Mouse (Mus musculus) v-Abl transformed pro-B cells (cell line): ENCODE measurements at regions not wholly inside any gene's neighbourhood (a gene's known extent, or its start where the extent isn't known, plus 50 kb on each side); places are given as distances from the start of the nearest gene placed in this dataset.

Source experiments
- in situ Hi-C, 2 experiments: fragments of 400-800 bp; cut with MboI; formaldehyde crosslinking; loops; one replicate each; pipeline ENCODE4 v1.15.1; 2025; ENCODE audit not compliant: unreplicated experiment in 2 of 2

DNA sequence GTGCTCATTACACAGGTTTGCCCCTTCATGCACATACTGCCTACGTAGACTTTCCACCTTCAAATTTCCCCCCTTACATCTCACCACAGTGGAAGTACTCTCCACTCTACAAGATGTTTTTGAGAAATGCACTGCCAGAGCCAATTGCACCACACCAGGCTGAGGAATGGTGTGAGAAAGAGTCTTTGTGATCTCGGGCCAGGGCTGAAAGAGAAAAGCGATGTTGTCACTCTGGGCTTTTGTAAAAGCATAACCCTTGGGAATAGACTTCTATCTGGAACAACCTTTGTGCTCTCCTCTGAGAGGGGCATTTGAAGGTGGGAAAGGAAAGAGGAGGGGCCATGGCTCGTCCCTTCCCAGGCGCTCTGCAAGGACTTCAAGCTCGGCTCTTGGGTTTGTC, 194.2 kb downstream of the Icos start:
- in situ Hi-C loops, result loop anchor here in 1 of 2 experiments (10.0 kb wide), 1 partner anchor 1823 kb away; no protein-coding TSS in a partner anchor

DNA sequence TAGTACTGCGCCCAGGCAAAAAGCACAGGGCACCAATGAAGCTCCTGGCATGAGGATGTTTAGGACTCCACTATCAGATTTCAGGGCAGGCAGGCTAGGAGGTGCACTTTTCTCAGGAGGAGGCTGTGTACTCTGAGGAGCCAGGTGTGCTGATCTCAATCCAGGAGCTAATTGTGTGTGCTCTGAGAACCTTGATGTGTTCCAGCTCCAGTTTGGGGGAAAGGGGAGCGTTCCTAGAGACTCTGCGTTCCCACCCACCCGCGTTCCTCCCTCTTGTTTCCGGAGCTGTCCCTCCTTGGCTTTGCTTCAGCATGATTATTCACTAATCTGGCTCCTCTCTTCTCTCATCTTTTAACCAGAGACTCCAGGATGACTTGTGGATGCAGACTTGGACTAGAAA, 195.2 kb downstream of the Icos start:
- in situ Hi-C loops, result loop anchor here in 1 of 2 experiments (10.0 kb wide), 1 partner anchor 1822 kb away; no protein-coding TSS in a partner anchor

DNA sequence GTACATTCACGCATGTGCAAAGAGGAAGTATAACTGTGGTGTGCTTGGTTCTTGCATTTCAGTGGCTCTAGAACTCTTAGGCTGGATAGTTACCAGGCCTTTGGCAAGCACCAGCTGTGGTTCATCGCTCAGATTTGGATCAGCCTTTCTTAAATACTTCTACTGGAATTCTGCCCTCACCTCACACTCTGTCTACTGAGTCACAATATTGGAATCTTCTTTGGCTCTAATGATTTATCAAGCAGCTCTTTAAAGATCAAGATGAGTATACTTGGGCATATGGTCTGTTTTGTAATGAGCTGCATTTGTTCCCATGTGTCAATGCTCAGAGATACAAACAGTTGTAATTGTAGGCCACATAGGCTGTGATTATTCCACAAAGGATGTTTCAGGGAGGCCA, 197.5 kb downstream of the Icos start:
- in situ Hi-C loops, result loop anchor here in 1 of 2 experiments (10.0 kb wide), 1 partner anchor 1820 kb away; no protein-coding TSS in a partner anchor

DNA sequence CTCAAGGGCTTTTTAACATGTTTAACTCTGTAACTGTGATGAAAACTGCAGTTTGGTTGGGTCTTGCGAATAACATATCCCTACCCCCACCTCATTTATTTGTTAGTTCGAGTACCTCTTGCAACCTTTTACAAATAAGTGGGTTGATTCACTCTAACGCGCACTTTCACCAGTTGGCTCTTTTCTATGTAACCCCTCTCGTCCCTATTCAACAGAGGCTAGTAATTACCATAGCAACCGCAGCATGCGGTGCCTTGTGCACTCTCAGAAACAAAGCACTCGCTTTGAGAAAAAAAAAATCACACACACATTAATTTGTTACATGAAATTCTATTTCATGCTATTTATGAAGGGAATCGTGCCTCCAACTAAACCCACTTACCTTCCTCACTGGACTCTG, 201.7 kb downstream of the Icos start:
- in situ Hi-C loops, result loop anchor here in 1 of 2 experiments (10.0 kb wide), 1 partner anchor 1815 kb away; no protein-coding TSS in a partner anchor

DNA sequence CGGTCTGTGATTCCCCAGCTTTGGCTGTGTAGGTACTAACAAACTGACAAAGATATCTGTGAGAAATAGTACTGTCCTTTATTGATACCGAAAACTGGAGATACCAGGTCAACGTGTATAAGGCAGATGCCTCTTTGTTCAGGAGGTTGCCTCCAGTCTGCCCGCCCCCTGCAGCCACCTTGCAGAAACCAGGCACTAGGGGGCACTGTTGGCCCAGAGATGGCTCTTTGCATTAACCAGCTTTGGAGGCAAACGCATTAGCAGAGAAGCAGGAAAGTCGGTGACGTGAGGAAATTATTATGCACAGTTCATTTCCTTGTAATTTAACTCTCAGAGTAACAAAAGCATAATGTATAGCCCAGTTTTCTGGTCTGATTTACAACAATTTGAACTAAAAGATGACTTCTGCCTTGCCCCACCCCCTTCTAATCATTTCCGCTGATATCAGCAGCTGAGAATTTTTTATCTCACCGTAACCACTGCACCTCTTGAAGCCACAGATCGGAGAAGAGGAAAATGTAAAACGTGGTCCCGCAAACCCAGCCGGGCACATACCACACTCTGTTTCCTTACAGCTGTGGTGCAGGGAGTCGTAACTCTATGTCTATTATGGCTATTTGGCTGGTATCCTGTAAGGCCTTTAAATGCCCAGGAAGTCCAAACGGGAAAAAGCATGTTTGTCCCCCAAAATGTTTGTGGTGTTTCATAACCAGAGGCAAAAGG, 203.5 kb downstream of the Icos start:
- in situ Hi-C loops, result loop anchor here in 1 of 2 experiments (10.0 kb wide), 1 partner anchor 1804 kb away; no protein-coding TSS in a partner anchor

DNA sequence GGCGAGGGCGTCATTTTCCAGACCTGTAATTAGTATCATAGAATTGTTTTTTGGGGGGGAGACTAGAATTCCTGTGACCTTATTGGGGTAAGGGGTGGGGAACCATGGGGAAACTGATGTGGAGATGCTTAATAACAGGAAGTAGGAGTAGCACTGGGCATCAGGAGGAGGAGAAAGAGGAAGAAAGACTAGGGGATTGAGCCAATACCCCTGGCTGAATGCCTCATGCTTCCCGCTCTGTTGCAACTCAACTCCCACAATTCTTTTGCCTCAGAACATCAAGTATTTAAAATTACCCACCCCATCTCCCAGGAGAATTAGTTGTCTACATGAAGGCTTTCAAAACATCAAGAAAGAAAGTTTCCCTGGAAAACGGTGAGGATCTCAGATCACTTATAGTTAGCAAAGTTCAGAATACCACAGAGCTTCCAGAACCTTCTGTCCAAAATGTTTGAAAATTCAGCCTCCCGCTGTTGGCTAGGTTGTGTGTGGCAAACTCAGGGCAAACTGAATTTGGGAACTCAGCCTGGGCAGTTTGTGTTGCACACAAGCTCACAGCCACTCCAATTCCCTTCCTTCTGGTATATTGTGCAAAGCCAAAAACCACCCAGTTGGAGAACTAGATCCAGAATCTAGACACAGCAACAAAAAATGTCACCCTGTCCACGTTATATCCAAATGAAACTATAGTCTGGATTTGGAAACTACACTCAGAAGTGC, 209.8 kb downstream of the Icos start:
- in situ Hi-C loops, result loop anchor here in 1 of 2 experiments (10.0 kb wide), 1 partner anchor 1797 kb away; no protein-coding TSS in a partner anchor

DNA sequence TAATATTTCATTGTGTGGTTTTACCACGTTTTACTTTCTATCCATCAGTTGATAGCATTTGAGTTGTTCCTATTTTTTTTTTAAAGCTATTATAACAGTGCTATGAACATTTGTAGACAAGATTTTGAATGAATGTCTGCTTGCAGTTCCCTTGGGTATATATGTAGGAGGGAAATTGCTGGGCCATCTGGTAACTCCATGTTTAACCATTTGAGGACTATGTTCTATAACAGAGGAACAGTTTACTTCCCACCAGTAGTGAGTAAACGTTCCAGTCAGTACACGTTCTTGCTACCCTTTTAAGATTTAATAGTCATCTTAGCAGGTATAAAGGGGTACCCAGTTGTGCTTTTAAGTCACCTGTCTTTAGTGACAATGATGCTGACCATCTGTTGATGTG, 213.2 kb downstream of the Icos start:
- in situ Hi-C loops, result no loop called here

DNA sequence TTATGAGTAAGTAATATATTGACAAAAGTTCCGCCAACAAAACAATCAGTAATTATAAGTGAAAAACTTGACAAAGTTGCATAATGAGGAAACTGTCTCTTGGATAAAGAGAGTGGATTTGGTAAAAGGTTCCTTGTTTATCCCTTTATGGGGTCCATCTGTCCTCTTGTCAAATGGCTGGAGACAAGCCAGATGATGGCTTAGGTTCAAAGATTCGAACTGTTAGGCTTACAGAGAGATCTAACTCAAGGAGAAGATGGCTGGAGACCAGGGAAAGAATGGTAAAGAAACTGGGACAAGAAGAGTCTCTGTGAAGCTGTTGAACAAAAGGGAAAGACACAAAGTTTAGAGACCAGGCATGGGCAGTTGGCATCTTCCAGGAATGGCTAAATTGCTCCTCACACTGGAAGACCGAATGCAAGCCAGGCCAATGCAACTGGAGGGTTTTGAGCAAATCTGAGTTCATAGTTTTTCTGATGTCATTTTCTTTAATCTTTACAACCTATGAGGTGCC, 220.9 kb downstream of the Icos start:
- in situ Hi-C loops, result no loop called here

DNA sequence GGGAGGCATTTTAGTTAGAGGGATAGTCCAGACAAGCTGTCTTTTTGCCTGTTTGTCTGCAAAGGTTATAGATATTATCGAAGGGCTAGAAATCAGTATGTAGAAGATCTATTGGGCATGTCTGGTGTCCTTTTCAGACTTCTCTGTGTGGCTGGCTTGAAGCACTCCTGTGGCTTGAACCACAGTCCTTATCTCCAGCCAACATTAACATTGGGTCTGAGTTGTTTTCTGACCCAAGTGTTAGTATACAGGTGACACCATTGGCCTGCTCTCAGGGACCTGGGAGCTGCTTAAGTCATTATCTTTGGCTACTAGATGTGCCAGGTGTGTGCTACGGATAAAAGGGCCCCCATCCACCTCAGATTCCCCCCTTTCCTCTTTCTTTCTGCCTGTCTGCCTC, 223.3 kb downstream of the Icos start:
- in situ Hi-C loops, result no loop called here

DNA sequence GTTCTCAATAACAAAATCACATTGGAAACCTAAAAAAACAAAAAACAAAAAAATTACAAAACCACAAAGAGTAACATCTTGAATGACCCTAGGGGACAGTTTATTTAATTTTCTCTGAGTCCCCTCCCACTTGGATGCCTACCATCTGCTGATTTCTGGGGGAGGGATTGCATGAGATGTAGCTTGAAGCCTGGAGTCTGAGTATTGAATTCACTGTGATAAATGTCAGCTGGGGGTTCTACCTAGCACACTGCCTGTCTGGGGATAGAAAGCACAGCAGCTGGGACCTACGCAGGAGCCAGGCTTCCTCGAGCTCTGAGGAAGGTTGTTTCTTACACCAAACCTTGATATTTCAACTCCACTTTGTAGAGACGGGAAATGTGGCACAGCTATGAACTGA, 224.4 kb downstream of the Icos start:
- in situ Hi-C loops, result no loop called here

DNA sequence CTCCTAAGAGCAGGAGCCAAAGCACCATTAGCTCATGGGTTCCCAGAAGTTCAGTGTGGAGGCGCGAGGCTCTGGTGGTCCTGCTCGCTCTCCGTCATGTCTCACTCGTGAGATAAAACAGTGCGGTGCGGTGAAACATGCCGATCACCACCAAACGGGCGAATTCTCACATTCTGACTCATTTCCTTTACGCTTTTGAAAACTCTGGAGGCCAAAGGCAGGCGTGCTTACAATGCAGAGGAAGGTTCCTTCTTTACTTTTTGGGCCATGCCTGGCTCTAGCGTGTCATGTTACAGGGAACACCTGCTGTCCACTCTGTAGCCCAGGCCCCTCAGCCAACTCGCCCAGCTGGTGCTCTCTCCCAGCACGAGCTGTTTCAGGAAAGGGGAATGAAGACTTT, 225.4 kb downstream of the Icos start:
- in situ Hi-C loops, result no loop called here

DNA sequence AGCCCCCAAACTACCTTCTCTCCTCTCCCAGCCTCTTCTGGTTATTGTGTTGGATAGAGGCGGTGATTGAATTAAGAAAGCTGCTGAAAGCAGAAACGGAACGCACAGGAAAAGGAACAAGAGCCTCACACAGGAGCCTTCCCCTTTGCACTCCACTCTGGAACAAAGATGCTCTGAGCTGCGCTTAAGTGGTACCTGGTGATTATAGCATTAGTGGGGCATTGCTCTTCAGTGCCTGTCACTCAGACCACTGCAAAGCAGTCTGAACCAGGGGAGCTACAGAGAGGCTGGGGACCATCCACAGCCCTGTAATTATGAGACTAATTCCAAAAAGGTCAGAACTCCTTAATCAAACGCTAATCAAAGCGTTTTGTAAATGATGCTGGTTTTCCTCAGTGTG, 225.9 kb downstream of the Icos start:
- in situ Hi-C loops, result no loop called here

DNA sequence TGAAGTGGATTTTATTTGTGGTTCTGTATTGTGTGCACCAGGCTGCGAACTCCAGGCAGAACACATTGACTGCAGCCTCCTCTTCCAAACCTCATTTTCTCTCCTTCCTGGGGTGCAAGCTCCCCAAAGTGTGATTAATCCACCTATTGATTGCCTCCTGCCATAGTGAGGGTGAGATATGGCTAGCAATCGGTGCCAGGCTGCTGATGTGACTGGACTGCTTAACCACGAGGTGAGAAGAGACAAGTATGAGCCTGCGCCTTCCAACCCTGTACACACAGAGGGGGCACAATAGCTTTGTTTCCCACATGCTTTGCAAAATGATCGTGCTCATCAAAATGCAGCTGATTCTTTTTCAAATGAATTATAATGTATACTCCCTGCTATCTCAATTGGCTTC, 227.4 kb downstream of the Icos start:
- in situ Hi-C loops, result no loop called here

DNA sequence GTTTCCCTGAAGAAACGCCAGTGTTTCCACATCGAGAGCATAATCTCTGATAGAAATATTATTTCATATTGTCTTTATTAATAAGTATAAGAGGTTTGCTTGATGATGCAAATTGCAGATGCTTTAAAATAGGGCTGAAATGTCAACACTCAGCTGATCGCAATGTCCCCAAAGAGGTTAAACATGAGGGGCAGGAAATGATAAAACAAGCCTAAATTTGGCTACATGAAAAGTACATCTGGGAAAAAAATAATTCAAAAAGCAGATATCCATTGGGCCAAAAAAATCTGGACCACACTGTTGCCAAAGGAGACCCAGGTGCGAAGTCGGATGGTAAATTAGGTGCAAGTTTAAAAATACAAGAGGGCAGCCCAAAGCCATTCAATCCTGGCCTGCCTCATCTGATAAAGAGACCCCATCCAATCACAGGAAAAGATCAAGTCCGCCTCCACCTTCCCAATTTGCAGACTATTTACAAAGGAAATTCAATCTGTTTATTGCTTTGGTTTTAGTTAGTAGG, 229.2 kb downstream of the Icos start:
- in situ Hi-C loops, result no loop called here

DNA sequence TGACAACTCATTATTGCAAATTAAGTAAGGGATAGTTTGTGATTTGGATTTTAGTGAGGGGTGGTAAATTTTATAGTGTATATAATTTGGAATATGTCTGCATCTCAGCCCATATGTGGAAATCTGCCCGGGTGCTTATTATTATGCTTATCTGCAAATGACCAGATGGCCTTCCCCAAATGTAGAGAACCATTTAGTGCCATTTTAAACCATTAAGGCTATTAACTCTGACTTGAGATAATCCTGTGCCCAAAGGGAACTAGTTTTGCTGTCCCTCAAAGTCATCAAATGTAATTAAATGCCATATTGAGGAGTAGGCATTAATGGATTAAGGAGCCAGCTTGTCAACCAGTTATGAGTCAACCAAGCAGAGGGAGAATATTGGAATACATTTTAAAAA, 230.7 kb downstream of the Icos start:
- in situ Hi-C loops, result no loop called here

DNA sequence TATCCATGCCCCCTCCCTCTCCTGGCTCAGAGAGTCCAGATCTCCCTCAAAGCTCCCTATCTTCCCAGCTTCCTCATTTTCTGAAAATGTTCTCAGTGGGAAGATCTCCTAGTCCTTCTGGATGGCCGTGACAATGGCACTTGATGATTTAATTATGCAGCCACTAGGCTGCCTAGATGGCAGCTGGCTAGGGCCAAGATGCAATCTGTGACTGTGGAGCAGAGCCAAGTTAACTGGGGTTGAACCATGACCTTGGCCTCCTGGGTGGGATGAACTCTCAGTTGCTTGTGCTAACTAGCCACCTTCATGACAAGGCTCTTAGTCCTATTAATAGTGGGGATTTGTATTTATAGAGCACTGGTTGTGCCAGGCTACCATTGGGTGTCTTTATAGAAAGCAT, 243.4 kb downstream of the Icos start:
- in situ Hi-C loops, result no loop called here

DNA sequence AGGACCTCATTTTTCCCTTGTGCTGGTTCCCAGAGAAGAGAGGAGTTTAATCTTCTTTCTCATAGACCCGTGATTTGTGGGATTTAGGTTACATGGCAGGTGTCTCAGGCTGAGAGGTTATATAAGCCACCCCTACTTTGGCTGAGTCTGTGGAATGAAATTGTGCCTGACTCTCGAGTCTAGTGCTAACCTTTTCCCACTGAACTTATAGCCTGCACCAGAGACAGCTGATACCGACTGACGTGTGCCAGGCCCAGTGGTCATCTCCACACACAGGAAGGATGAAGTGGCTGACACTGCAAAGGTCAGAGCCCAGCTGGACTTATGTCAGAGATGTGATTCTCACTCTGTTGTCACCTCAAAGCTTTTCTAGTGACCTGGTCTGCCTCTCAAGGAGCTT, 251.2 kb downstream of the Icos start:
- in situ Hi-C loops, result no loop called here

DNA sequence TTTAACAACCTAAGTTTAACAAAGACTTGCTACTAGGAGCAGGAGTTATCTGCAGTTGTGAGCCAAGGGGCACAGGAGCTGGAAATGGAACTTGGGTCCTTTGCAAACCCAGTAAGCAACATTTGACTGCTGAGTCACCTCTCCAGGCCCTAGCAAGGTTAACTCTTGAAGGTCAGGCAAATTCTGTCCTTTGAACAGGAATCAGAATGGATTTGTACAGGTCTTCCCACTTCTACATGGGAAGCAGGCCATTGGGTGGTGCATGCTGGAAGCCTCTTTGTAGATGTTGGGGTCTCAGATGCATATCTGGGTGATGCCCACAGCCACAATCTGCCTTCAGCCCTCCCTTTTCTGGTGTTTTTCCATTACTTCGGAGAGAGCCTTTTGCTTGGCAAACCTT, 255.3 kb downstream of the Icos start:
- in situ Hi-C loops, result no loop called here

DNA sequence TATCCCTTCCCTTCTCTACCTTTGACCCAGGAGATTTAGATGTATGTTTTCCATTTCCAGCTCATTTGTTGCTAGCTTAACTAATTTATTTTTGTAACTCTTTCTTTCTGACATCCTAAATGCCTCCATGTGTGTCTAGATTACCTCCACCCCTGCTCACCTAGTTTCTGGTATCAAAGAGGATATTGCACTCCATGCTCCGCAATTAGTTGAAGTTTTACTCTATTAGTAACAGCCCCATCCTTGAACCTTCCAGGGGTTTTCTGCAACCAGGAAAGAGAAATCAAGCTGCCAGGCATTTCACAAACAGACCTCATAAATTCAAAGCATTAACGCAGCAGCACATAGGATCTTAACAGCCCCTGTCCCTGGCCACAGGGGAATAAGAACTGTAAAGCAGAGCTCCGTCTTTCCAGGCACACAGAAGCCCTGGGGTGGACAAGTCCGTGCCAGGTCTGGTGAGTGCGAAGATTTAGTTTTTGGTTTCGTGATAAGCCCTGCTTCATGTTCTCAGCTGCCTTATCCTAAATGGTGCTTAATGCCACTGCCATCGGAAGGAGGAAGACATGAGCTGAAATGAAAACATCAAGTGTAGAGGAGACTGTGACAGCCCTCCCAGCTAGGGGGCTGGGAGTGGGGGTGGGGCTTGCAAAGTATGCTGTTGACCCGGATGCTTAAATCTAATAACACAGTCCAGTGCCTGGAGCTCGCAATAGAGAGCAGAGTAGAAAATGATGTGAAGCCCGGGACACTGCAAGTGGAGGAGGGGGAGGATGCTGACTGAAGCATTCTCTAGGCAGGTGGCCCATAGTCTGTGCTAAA, 256.0 kb downstream of the Icos start:
- in situ Hi-C loops, result no loop called here

DNA sequence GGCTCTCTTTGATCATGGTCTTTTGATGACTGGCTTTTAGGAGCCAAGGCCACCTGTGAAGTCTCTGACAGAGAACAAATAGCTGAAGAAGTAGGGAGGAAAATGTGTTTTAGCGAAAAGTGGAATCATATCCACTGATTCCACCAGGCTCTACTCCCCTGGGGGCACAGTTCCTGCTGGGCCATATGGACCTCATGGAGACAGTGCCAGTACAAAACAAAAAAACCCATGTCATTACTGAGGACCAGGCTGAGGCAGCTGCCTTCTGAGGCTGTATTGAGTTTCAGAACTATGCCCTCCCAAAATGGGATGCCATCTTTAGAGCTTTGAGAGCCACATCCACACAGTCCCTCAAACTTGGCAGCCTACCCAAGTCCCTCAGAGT, 256.6 kb downstream of the Icos start:
- in situ Hi-C loops, result no loop called here

DNA sequence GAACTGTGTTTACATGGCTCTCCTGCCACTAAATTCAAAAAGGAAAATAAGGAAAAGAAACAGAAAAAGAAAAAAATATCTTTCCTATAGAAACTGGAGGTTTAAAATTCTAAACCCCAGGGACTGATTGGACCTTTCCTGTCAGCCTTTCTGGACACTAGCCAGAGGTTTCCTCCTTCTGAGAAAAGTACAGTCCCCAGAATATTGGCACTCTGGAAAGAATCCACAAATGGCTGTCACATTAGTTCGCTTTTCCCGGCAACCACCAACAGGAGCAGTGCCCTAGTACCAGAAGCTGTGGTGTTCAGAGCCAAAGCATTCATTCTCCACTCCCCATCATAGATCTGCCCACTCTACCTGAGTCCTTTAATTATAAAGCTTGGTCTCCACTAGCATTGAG, 258.8 kb downstream of the Icos start:
- in situ Hi-C loops, result no loop called here
